23 mouse cellular contexts compared by ENCODE assay signal in genomic region chr10:71041874-71042273, GRCm38 (mm10).
DNase-seq lines count a peak whose midpoint lies in the region; ATAC-seq and TF ChIP-seq lines count a peak whose summit lies in the region.
"Had no signal": no experiment of that assay in that cellular context is flagged by ENCODE, and none has a peak within 500 bp of the region (broad histone marks: within the 10 kb centered on the region; RNA-seq: fewer than 3 reads in every experiment).

No protein-coding gene starts in this region.

- WGBS in forebrain, embryonic 14.5 days = 51% methylated on average over 4 of the region's 4 CpGs
- 59% methylated on average over 4 of the region's 4 CpGs for WGBS in forebrain, embryonic 12.5 days
- WGBS in hindbrain, embryonic 15.5 days = 43% methylated on average over 4 of the region's 4 CpGs
- WGBS in hindbrain, embryonic 12.5 days = 62% methylated on average over 4 of the region's 4 CpGs
- 37% methylated on average over 4 of the region's 4 CpGs for WGBS in midbrain, embryonic 16.5 days

- H3K36me3 ChIP-seq in forebrain, embryonic 14.5 days (ENCODE audit: control insufficient read depth, insufficient read depth, low read length) = no peaks in the 10 kb centered on the region
- H3K36me3 ChIP-seq in forebrain, embryonic 12.5 days (replicated peaks) = no peaks in the 10 kb centered on the region
- no peaks in the 10 kb centered on the region for H3K36me3 ChIP-seq in hindbrain, embryonic 15.5 days
- H3K36me3 ChIP-seq in hindbrain, embryonic 12.5 days = no peaks in the 10 kb centered on the region
- no peaks in the 10 kb centered on the region for H3K36me3 ChIP-seq in midbrain, embryonic 16.5 days (ENCODE audit: control insufficient read depth, insufficient read depth, low read length)
- H3K36me3 ChIP-seq: embryonic facial prominence, embryonic 10.5 days; limb, embryonic 10.5 days; liver, embryonic 15.5 days; lung, embryonic 15.5 days; neural tube, embryonic 13.5 days had no signal

- peak; percentile 46 for DNase-seq in forebrain, embryonic 14.5 days (ENCODE audit: low spot score)
- peak; percentile 72 for DNase-seq in brain, embryonic 14.5 days (ENCODE audit: low read depth)
- DNase-seq in urinary bladder, postnatal 36 days (ENCODE audit: low spot score in 2 of 2) = no peak
- DNase-seq: adrenal gland, postnatal 25 days; cerebellum, adult 11 months; cerebellum, adult 9-11 months; gastrocnemius, postnatal 36 days; kidney, adult 2 months; liver; lung, postnatal 36 days; right cerebral cortex, postnatal 4 days; thymus, postnatal 36 days had no signal

- no peak for TF ChIP-seq CTCF in brain, embryonic 14.5 days (IDR thresholded peaks at IDR 0.05; ENCODE audit: borderline replicate concordance, extremely low read depth, insufficient read depth, insufficient read length)

- no peaks in the 10 kb centered on the region for H3K9me3 ChIP-seq in forebrain, embryonic 14.5 days (replicated peaks; ENCODE audit: control insufficient read depth, low read length)
- no peaks in the 10 kb centered on the region for H3K9me3 ChIP-seq in forebrain, embryonic 12.5 days
- no peaks in the 10 kb centered on the region for H3K9me3 ChIP-seq in hindbrain, embryonic 15.5 days
- no peaks in the 10 kb centered on the region for H3K9me3 ChIP-seq in hindbrain, embryonic 12.5 days (replicated peaks)
- H3K9me3 ChIP-seq in midbrain, embryonic 16.5 days (replicated peaks; ENCODE audit: control insufficient read depth, low read length, poor library complexity, severe bottlenecking) = no peaks in the 10 kb centered on the region
- H3K9me3 ChIP-seq: embryonic facial prominence, embryonic 10.5 days; limb, embryonic 10.5 days; liver, embryonic 15.5 days; lung, embryonic 15.5 days; neural tube, embryonic 13.5 days had no signal

- no peaks in the 10 kb centered on the region for H3K27me3 ChIP-seq in forebrain, embryonic 14.5 days (replicated peaks; ENCODE audit: control insufficient read depth, insufficient read depth, low read length)
- H3K27me3 ChIP-seq in forebrain, embryonic 12.5 days = no peaks in the 10 kb centered on the region
- H3K27me3 ChIP-seq in hindbrain, embryonic 15.5 days = no peaks in the 10 kb centered on the region
- H3K27me3 ChIP-seq in hindbrain, embryonic 12.5 days = no peaks in the 10 kb centered on the region
- H3K27me3 ChIP-seq in midbrain, embryonic 16.5 days (ENCODE audit: control insufficient read depth, insufficient read depth, low read depth, low read length) = no peaks in the 10 kb centered on the region
- H3K27me3 ChIP-seq: liver, embryonic 15.5 days; lung, embryonic 15.5 days; megakaryocyte, embryonic 14.5 days; neural tube, embryonic 13.5 days had no signal

- H3K9ac ChIP-seq in forebrain, embryonic 14.5 days (ENCODE audit: low read length) = no peak overlapping the region
- no peak overlapping the region for H3K9ac ChIP-seq in forebrain, embryonic 12.5 days
- no peak overlapping the region for H3K9ac ChIP-seq in hindbrain, embryonic 15.5 days
- H3K9ac ChIP-seq in hindbrain, embryonic 12.5 days = no peak overlapping the region
- peak overlapping the region; percentile 21; the same call in 1 of the 2 replicates for H3K9ac ChIP-seq in midbrain, embryonic 16.5 days (ENCODE audit: low read depth, low read length)
- H3K9ac ChIP-seq: liver, embryonic 15.5 days; lung, embryonic 15.5 days; neural tube, embryonic 13.5 days had no signal

- ATAC-seq in forebrain, embryonic 14.5 days = no peak
- ATAC-seq in forebrain, embryonic 12.5 days (ENCODE audit: low FRiP score) = no peak
- ATAC-seq in hindbrain, embryonic 15.5 days (ENCODE audit: low FRiP score, low read depth) = no peak; the same call in 1 of the 2 replicates
- no peak for ATAC-seq in hindbrain, embryonic 12.5 days (ENCODE audit: low FRiP score)
- ATAC-seq in midbrain, embryonic 16.5 days = peak; percentile 85

- H3K4me3 ChIP-seq in forebrain, embryonic 14.5 days (ENCODE audit: low read depth, low read length) = no peak overlapping the region
- no peak overlapping the region for H3K4me3 ChIP-seq in forebrain, embryonic 12.5 days (replicated peaks)
- H3K4me3 ChIP-seq in hindbrain, embryonic 15.5 days = no peak overlapping the region
- H3K4me3 ChIP-seq in hindbrain, embryonic 12.5 days = no peak overlapping the region
- no peak overlapping the region for H3K4me3 ChIP-seq in midbrain, embryonic 16.5 days (ENCODE audit: low read depth, low read length)
- H3K4me3 ChIP-seq: embryonic facial prominence, embryonic 10.5 days; limb, embryonic 10.5 days; liver, embryonic 15.5 days; lung, embryonic 15.5 days; megakaryocyte, embryonic 14.5 days; neural tube, embryonic 13.5 days had no signal

- no peak for TF ChIP-seq POLR2A in brain, embryonic 14.5 days (IDR thresholded peaks at IDR 0.05; ENCODE audit: borderline replicate concordance, extremely low read depth, insufficient read depth, insufficient read length, poor library complexity, severe bottlenecking)

- H3K27ac ChIP-seq in forebrain, embryonic 14.5 days (ENCODE audit: low read depth, low read length) = no peak overlapping the region
- no peak overlapping the region for H3K27ac ChIP-seq in forebrain, embryonic 12.5 days
- 0 out of 2 replicates have a peak overlapping the region, but pooled peaks have one; percentile 4 for H3K27ac ChIP-seq in hindbrain, embryonic 15.5 days (replicated peaks)
- H3K27ac ChIP-seq in hindbrain, embryonic 12.5 days = no peak overlapping the region
- H3K27ac ChIP-seq in midbrain, embryonic 16.5 days (ENCODE audit: low read length) = peak overlapping the region; percentile 70
- H3K27ac ChIP-seq: embryonic facial prominence, embryonic 10.5 days; kidney, postnatal 0 days; limb, embryonic 10.5 days; liver, embryonic 15.5 days; lung, embryonic 15.5 days; neural tube, embryonic 13.5 days had no signal

- no peak overlapping the region for H3K4me2 ChIP-seq in forebrain, embryonic 14.5 days (ENCODE audit: low read length)
- no peak overlapping the region for H3K4me2 ChIP-seq in forebrain, embryonic 12.5 days
- H3K4me2 ChIP-seq in hindbrain, embryonic 15.5 days = no peak overlapping the region
- H3K4me2 ChIP-seq in hindbrain, embryonic 12.5 days (replicated peaks) = no peak overlapping the region
- no peak overlapping the region; the same call in 1 of the 2 replicates for H3K4me2 ChIP-seq in midbrain, embryonic 16.5 days (ENCODE audit: low read length)
- H3K4me2 ChIP-seq: liver, embryonic 15.5 days; lung, embryonic 15.5 days; neural tube, embryonic 13.5 days had no signal

- H3K4me1 ChIP-seq in forebrain, embryonic 14.5 days (ENCODE audit: control insufficient read depth, insufficient read depth, low read length) = no peaks in the 10 kb centered on the region
- no peaks in the 10 kb centered on the region for H3K4me1 ChIP-seq in forebrain, embryonic 12.5 days
- no peaks in the 10 kb centered on the region; the same call in 1 of the 2 replicates for H3K4me1 ChIP-seq in hindbrain, embryonic 15.5 days (replicated peaks)
- no peaks in the 10 kb centered on the region for H3K4me1 ChIP-seq in hindbrain, embryonic 12.5 days
- peaks cover 9% of the 10 kb centered on the region for H3K4me1 ChIP-seq in midbrain, embryonic 16.5 days (ENCODE audit: control insufficient read depth, insufficient read depth, low read length)
- H3K4me1 ChIP-seq: embryonic facial prominence, embryonic 10.5 days; liver, embryonic 15.5 days; lung, embryonic 15.5 days; megakaryocyte, embryonic 14.5 days; neural tube, embryonic 13.5 days had no signal

Comparison
In these comparisons a context has a peak if more than half of its experiments do, and no peak if none do; other contexts are left out.
1. H3K27ac ChIP-seq: peak in hindbrain, embryonic 15.5 days (single experiment) and midbrain, embryonic 16.5 days (single experiment); none in forebrain, embryonic 14.5 days (single experiment), forebrain, embryonic 12.5 days (single experiment) and hindbrain, embryonic 12.5 days (single experiment).
2. DNase-seq: peak in forebrain, embryonic 14.5 days (single experiment) and brain, embryonic 14.5 days (single experiment); none in urinary bladder, postnatal 36 days (0 of 2).